Mouse (Mus musculus) mouse embryonic stem cell (cell line): ENCODE measurements around the gene Tmem40.

ENCODE experiments used
- in situ Hi-C, 2 experiments: fragments of 300-500 bp; cut with MboI; formaldehyde crosslinking; loops; 1 replicate in 1 of 2; 3 replicates in 1 of 2; pipeline ENCODE4 v1.14.3; 2019 to 2020; ENCODE audit warnings: low sequenced_read_pairs in 2 of 2, low pct_unique_long_range_greater_than_20kb in 1 of 2, mixed read lengths in 1 of 2; ENCODE audit not compliant: unreplicated experiment in 1 of 2

Tmem40 gene

GRCm38 (mm10) chr6:115684851-115685646 lies 77.2 kb downstream of the Tmem40 start:
- in situ Hi-C loops: no loop called here

DNA sequence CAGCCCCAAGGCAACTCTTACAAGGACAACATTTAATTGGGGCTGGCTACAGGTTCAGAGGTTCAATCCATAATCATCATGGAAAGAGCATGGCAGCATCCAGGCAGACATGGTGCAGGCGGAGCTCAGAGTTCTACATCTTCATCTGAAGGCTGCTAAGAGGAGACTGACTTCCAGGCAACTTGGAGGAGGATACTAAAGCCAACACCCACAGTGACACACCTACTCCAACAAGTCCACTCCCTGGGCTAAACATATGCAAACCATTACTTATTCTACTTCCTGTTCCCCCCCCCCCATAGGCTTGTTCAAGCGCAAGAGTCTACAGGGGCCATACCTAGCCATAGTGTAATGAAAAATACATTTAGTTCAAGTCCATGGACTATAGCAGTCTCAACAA lies 77.9 kb downstream of the Tmem40 start:
- in situ Hi-C loops: no loop called here

GRCm38 (mm10) chr6:115681066-115681465 lies 81.1 kb downstream of the Tmem40 start:
- in situ Hi-C loops: no loop called here
